Mouse (Mus musculus) forebrain, embryonic 14.5 days (tissue): ENCODE data around the gene Rbp3. TPM values are rescaled to one million over a fixed set of nuclear protein-coding genes. Genes with fewer than 3 reads are reported as not detected.

Experiments used
- ATAC-seq: fragments of 200-750 bp; cut with Nextera tagmentation; 2 replicates; pipeline ENCODE4 v1.8.0; 2017; ENCODE audit warnings: mild to moderate bottlenecking, moderate library complexity
- DNase-seq: peaks from one replicate; pipeline ENCODE4 v3.0.0-alpha.2; 2015; ENCODE audit warnings: low spot score
- H3K27ac ChIP-seq: fragments of 300-500 bp; sonication (generic); 2 replicates; pipeline ENCODE4 v1.5.1; 2014; ENCODE audit warnings: low read depth, mild to moderate bottlenecking, control low read depth, low read length, moderate library complexity
- H3K27me3 ChIP-seq: fragments of 300-500 bp; sonication (generic); replicated peaks from 2 replicates; pipeline ENCODE4 v1.6.1; 2014; ENCODE audit warnings: low read length, control low read depth, mixed read lengths; ENCODE audit not compliant: control insufficient read depth, insufficient read depth
- H3K36me3 ChIP-seq: fragments of 300-500 bp; sonication (generic); 2 replicates; pipeline ENCODE4 v1.6.1; 2014; ENCODE audit warnings: low read length, control low read depth; ENCODE audit not compliant: control insufficient read depth, insufficient read depth
- H3K4me1 ChIP-seq: fragments of 300-500 bp; sonication (generic); 2 replicates; pipeline ENCODE4 v1.6.1; 2014; ENCODE audit warnings: antibody characterized with exemption, low read length, control low read depth; ENCODE audit not compliant: control insufficient read depth, insufficient read depth
- H3K4me2 ChIP-seq: fragments of 300-500 bp; sonication (generic); 2 replicates; pipeline ENCODE4 v1.6.1; 2014; ENCODE audit warnings: mild to moderate bottlenecking, control low read depth, low read length
- H3K4me3 ChIP-seq: fragments of 300-500 bp; sonication (generic); 2 replicates; pipeline ENCODE4 v1.5.1; 2014; ENCODE audit warnings: low read depth, low read length, control low read depth
- H3K9ac ChIP-seq: fragments of 300-500 bp; sonication (generic); 2 replicates; pipeline ENCODE4 v1.6.1; 2014; ENCODE audit warnings: mild to moderate bottlenecking, low read length, control low read depth, moderate library complexity
- H3K9me3 ChIP-seq: fragments of 300-500 bp; sonication (generic); replicated peaks from 2 replicates; pipeline ENCODE4 v1.6.1; 2016; ENCODE audit warnings: low read length, control low read depth, mixed read lengths; ENCODE audit not compliant: control insufficient read depth
- WGBS: fragments of 180-500 bp; shearing (Covaris S2); extraction: QIAGEN DNeasy Blood & Tissue Kit; methylation state at CpG from one replicate; pipeline ENCODE4 v1.1.7; 2014; 5-methylcytosine and 5-hydroxymethylcytosine counted together
- polyA plus RNA-seq: library from polyadenylated mRNA; unstranded; fragments of >200 nt; fragmentation: Nextera tagmentation; extraction: Ambion mirVana; gene quantifications from 2 replicates; pipeline ENCODE4 v1.2.1, GENCODE M21; 2014

The Rbp3 gene
- polyA plus RNA-seq, 1 experiment from 2014 or later = not detected

- no peaks in the 10 kb centered on the region for H3K27me3 ChIP-seq
- H3K36me3 ChIP-seq = no peaks in the 10 kb centered on the region
- no peak overlapping the region for H3K27ac ChIP-seq
- no peaks in the 10 kb centered on the region for H3K4me1 ChIP-seq
- H3K9ac ChIP-seq = no peak overlapping the region
- H3K4me2 ChIP-seq = no peak overlapping the region
- ATAC-seq (peak; percentile 42), DNase-seq (peak; percentile 56)
- 77% methylated on average over 10 of the region's 10 CpGs for WGBS
- H3K4me3 ChIP-seq = no peak overlapping the region
- no peaks in the 10 kb centered on the region for H3K9me3 ChIP-seq
Observed at GRCm38 (mm10) chr14:33932935-33933703, 20.7 kb upstream of the Rbp3 start.

DNA sequence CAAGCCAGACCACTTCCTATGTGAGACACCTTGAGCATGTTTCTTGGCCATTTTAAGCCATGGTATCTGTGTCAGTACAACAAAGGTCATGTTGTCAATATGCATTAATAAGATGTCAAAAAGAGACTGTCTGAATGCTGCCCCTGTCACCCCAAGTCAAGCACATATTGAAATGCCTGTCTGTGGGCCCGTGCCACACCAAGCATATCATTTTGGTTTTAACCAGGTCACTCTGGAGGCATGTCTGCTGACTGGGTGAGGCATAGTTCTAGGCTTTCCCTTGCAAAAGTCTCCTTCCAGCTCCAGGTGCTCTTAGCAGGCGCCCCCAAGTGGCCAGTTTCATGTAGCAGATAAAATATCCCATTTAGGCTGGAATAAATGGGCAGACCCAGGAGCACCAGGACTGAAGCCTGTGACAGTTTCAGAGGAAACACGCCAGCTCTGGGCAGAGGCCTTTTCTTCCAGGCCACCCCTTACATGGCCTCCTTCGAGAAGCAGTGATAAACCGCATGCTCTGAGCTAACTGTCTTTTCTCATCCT is 20.0 kb upstream of the Rbp3 start:
- WGBS = 45% methylated on average over 5 of the region's 5 CpGs
- DNase-seq (peak; percentile 62), ATAC-seq (peak; percentile 32; the same call in 1 of the 2 replicates)
- no peak overlapping the region for H3K9ac ChIP-seq
- H3K4me1 ChIP-seq = no peaks in the 10 kb centered on the region
- no peak overlapping the region for H3K4me3 ChIP-seq
- H3K9me3 ChIP-seq = no peaks in the 10 kb centered on the region
- H3K4me2 ChIP-seq = no peak overlapping the region
- no peaks in the 10 kb centered on the region for H3K36me3 ChIP-seq
- no peaks in the 10 kb centered on the region for H3K27me3 ChIP-seq
- H3K27ac ChIP-seq = no peak overlapping the region

- no peaks in the 10 kb centered on the region for H3K9me3 ChIP-seq
- no peak overlapping the region; the same call in 1 of the 2 replicates for H3K9ac ChIP-seq
- no peaks in the 10 kb centered on the region for H3K4me1 ChIP-seq
- ATAC-seq (peak; percentile 65), DNase-seq (peak; percentile 71)
- H3K27me3 ChIP-seq = no peaks in the 10 kb centered on the region
- 30% methylated on average over 9 of the region's 9 CpGs for whole genome bisulfite sequencing
- no peak overlapping the region for H3K4me3 ChIP-seq
- H3K36me3 ChIP-seq = no peaks in the 10 kb centered on the region
- peak overlapping the region; percentile 40 for H3K4me2 ChIP-seq
- no peak overlapping the region for H3K27ac ChIP-seq
Observed at GRCm38 (mm10) chr14:33939117-33939516, 14.7 kb upstream of the Rbp3 start.

DNA sequence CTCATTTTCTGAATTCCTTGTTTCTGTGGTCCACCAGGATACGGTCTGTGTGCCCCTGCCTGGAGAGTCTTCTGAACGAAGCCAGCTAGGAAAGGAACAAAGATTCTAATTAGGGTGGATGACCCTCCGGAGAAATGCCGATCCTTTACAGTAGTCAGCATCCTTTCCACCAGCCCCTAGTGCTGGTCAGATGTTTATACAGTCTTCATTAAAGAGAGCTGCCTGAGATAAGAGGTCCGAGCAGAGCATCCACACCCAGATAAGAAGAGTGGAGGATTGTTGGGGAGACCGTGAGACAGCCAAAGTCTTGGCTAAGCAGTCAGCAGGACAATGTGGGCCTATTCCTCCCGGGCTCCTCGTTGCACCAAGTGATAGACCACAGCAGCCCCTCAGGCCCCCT is 13.1 kb upstream of the Rbp3 start, which contains the start of gene Gdf2:
Gene Gdf2, plus strand, starts transcription at position 301 of the 400 bp plus-strand sequence.
- no peak for ATAC-seq
- H3K36me3 ChIP-seq = no peaks in the 10 kb centered on the region
- H3K4me1 ChIP-seq = no peaks in the 10 kb centered on the region
- H3K4me3 ChIP-seq = no peak within 1 kb of the TSS
- no peak within 1 kb of the TSS for H3K4me2 ChIP-seq
- H3K27ac ChIP-seq = no peak within 1 kb of the TSS
- DNase-seq = no peak
- H3K9ac ChIP-seq = no peak within 1 kb of the TSS
- H3K27me3 ChIP-seq = no peaks in the 10 kb centered on the region
- H3K9me3 ChIP-seq = no peaks in the 10 kb centered on the region
- WGBS = 81% methylated on average over 8 of the region's 8 CpGs

DNA sequence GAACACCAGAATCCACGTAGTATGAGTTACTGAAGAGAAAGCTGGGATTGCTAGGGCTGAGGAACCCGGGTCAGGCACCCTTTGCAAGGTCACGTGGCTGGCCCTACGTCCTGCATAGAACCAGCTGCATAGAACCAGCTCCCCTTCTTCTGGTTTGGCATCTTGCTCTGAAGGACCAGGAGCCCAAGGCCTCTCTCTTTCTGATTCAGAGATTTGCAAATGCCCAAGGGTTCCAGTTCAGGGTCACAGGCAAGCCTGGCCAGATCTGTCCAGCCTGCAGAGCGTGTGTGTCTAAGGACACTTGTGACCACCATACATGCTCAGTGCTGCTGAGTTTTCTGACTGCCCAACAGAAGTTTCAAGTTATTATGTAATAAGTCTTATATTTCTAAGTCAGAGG is 11.6 kb upstream of the Rbp3 start:
- WGBS = 82% methylated on average over 5 of the region's 5 CpGs
- DNase-seq = no peak

GRCm38 (mm10) chr14:33946125-33946524 is 7.7 kb upstream of the Rbp3 start:
- no peak for DNase-seq
- ATAC-seq = no peak
- H3K36me3 ChIP-seq = no peaks in the 10 kb centered on the region
- no peak overlapping the region for H3K9ac ChIP-seq
- no peak overlapping the region for H3K4me3 ChIP-seq
- H3K27ac ChIP-seq = no peak overlapping the region
- no peaks in the 10 kb centered on the region for H3K27me3 ChIP-seq
- H3K4me2 ChIP-seq = no peak overlapping the region
- 90% methylated on average over 6 of the region's 6 CpGs for WGBS
- H3K4me1 ChIP-seq = no peaks in the 10 kb centered on the region
- H3K9me3 ChIP-seq = no peaks in the 10 kb centered on the region

More for the DNA sequence above, 11.6 kb upstream of the Rbp3 start:
- Histone ChIP-seq H3K9ac (no peak overlapping the region), H3K27me3 (no peaks in the 10 kb centered on the region), H3K4me3 (no peak overlapping the region), H3K36me3 (no peaks in the 10 kb centered on the region), H3K27ac (no peak overlapping the region), H3K4me2 (no peak overlapping the region), H3K4me1 (no peaks in the 10 kb centered on the region), H3K9me3 (no peaks in the 10 kb centered on the region)
- no peak for ATAC-seq

DNA sequence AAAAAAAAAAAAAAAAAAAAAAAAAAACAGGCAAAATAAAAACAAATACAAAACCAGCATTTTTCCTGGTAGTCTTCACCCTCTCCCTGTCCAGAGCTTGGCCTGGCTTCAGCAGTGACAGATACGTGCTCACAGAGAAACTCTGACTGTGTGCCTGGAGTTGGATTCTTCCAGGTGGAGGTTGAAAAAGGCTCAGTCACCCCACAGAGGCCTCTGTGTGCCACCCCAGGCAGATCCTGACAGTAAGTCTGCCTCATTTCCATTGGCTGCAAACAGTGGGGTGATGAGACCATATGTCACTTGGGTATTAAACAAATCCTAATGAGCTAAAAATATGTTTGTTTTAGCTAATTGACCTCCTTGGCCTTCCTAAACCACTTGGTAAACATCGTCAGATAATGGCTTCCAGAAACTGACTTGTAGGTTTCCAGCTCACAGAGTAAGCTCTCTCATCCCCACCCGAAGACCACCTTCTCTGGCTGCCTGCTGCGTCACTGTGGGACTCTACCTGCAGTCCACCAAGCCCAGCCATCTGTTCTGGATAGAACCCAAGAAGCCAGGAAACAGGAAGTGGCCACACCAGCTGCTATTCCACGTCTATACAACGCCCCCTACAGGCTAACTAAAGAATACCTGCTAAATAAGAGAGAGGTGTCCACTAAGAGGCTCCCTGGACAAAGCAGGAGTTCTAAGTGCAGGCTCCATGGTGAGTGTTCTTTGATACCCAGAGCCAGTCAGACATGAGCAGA is 1.4 kb upstream of the Rbp3 start:
- ATAC-seq (no peak), DNase-seq (no peak)
- H3K4me3 ChIP-seq = no peak overlapping the region

DNA sequence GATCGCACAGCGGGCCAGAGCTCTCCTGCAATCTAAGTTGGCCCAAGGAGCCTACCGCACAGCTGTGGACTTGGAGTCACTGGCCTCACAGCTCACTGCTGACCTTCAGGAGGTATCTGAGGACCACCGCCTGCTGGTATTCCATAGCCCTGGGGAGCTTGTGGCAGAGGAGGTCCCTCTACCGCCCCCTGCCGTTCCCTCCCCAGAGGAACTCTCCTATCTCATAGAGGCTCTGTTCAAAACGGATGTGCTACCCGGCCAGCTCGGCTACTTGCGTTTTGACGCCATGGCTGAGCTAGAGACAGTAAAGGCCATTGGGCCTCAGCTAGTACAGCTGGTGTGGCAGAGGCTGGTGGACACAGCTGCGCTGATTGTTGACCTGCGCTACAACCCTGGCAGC is 2.3 kb downstream of the Rbp3 start:
- Histone ChIP-seq H3K4me2 (no peak overlapping the region), H3K4me3 (no peak overlapping the region), H3K36me3 (no peaks in the 10 kb centered on the region), H3K27ac (no peak overlapping the region), H3K27me3 (no peaks in the 10 kb centered on the region), H3K9me3 (no peaks in the 10 kb centered on the region), H3K9ac (no peak overlapping the region), H3K4me1 (no peaks in the 10 kb centered on the region)
- DNase-seq (no peak), ATAC-seq (no peak)
- WGBS = 79% methylated on average over 13 of the region's 13 CpGs

More for the DNA sequence above, 1.4 kb upstream of the Rbp3 start:
- no peaks in the 10 kb centered on the region for H3K27me3 ChIP-seq
- 66% methylated on average over 6 of the region's 6 CpGs for WGBS
- no peak overlapping the region for H3K27ac ChIP-seq
- no peaks in the 10 kb centered on the region for H3K36me3 ChIP-seq
- no peak overlapping the region for H3K4me2 ChIP-seq
- H3K4me1 ChIP-seq = no peaks in the 10 kb centered on the region
- H3K9ac ChIP-seq = no peak overlapping the region
- H3K9me3 ChIP-seq = no peaks in the 10 kb centered on the region

DNA sequence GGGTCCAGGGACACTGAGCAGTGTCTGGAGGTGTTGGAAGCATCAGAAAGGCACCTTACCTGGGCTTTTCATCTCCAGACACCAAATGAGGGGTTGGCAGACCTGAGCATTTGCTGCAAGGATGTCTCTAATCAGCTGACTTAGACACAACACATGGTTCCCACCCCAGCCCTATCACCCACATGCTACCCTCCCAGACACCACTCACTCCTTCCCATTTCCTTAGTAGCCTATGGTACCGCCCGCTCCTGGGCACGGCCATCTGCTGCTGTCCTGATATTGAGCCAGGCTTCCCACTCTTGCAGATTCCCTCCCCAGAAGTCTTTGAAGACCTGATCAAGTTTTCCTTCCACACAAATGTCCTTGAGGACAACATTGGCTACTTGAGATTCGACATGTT is 4.4 kb downstream of the Rbp3 start:
- H3K9me3 ChIP-seq = no peaks in the 10 kb centered on the region
- H3K27me3 ChIP-seq = no peaks in the 10 kb centered on the region
- H3K4me2 ChIP-seq = no peak overlapping the region
- H3K9ac ChIP-seq = no peak overlapping the region
- H3K36me3 ChIP-seq = no peaks in the 10 kb centered on the region
- ATAC-seq = no peak
- H3K27ac ChIP-seq = no peak overlapping the region
- DNase-seq = no peak
- 94% methylated on average over 4 of the region's 4 CpGs for WGBS
- no peak overlapping the region for H3K4me3 ChIP-seq
- H3K4me1 ChIP-seq = no peaks in the 10 kb centered on the region
